Mouse (Mus musculus) hindbrain, embryonic 13.5 days (tissue): ENCODE data around the gene Gm3839. TPM values are rescaled to one million over a fixed set of nuclear protein-coding genes. Genes with fewer than 3 reads are reported as not detected.
"Not testable (repeated sequence)": the region's sequence is repeated elsewhere in the genome, so short reads cannot be mapped to it uniquely, and the experiment has no call there.

Source experiments
- ATAC-seq: fragments of 200-750 bp; cut with Nextera tagmentation; 2 replicates; pipeline ENCODE4 v1.8.0; 2017; ENCODE audit warnings: moderate TSS enrichment; ENCODE audit not compliant: low FRiP score
- H3K27ac ChIP-seq: fragments of 300-500 bp; sonication (generic); 2 replicates; pipeline ENCODE4 v1.5.1; 2015; ENCODE audit warnings: inconsistent platforms, mild to moderate bottlenecking, moderate library complexity
- H3K27me3 ChIP-seq: fragments of 300-500 bp; sonication (generic); 2 replicates; pipeline ENCODE4 v1.6.1; 2015; ENCODE audit warnings: mild to moderate bottlenecking, inconsistent platforms
- H3K36me3 ChIP-seq: fragments of 300-500 bp; sonication (generic); 2 replicates; pipeline ENCODE4 v1.6.1; 2015; ENCODE audit warnings: mild to moderate bottlenecking, inconsistent platforms
- H3K4me1 ChIP-seq: fragments of 300-500 bp; sonication (generic); replicated peaks from 2 replicates; pipeline ENCODE4 v1.6.1; 2015; ENCODE audit warnings: inconsistent platforms
- H3K4me2 ChIP-seq: fragments of 300-500 bp; sonication (generic); 2 replicates; pipeline ENCODE4 v1.6.1; 2015; ENCODE audit warnings: inconsistent platforms, mild to moderate bottlenecking, moderate library complexity
- H3K4me3 ChIP-seq: fragments of 300-500 bp; sonication (generic); 2 replicates; pipeline ENCODE4 v1.5.1; 2015; ENCODE audit warnings: mild to moderate bottlenecking, inconsistent platforms
- H3K9ac ChIP-seq: fragments of 300-500 bp; sonication (generic); 2 replicates; pipeline ENCODE4 v1.6.1; 2015; ENCODE audit warnings: mild to moderate bottlenecking, inconsistent platforms
- H3K9me3 ChIP-seq: fragments of 300-500 bp; sonication (generic); 2 replicates; pipeline ENCODE4 v1.6.1; 2016; ENCODE audit warnings: inconsistent platforms
- WGBS: fragments of 180-500 bp; shearing (Covaris S2); methylation state at CpG from one replicate; pipeline ENCODE4 v1.1.7; 2015; 5-methylcytosine and 5-hydroxymethylcytosine counted together
- polyA plus RNA-seq: library from polyadenylated mRNA; unstranded; fragments of >200 nt; fragmentation: Nextera tagmentation; extraction: Ambion mirVana; gene quantifications from 2 replicates; pipeline ENCODE4 v1.2.1, GENCODE M21; 2015

The Gm3839 gene
- polyA plus RNA-seq = 1.2 and 1.4 TPM in 2 replicates

- not testable (repeated sequence) for H3K9me3 ChIP-seq, H3K27me3 ChIP-seq, H3K4me3 ChIP-seq, H3K36me3 ChIP-seq, ATAC-seq, H3K27ac ChIP-seq, H3K4me1 ChIP-seq, H3K4me2 ChIP-seq, H3K9ac ChIP-seq
Observed at GRCm38 (mm10) chr14:11356626-11357025, at the start of gene Gm3839. Gm3839 (minus strand) TSS chr14:11356726.

- Histone ChIP-seq H3K9ac (no peak overlapping the region), H3K36me3 (no peaks in the 10 kb centered on the region)
- WGBS = 71% methylated on average over 9 of the region's 9 CpGs
Observed at GRCm38 (mm10) chr14:11405661-11406060, 49.1 kb upstream of the Gm3839 start.

DNA sequence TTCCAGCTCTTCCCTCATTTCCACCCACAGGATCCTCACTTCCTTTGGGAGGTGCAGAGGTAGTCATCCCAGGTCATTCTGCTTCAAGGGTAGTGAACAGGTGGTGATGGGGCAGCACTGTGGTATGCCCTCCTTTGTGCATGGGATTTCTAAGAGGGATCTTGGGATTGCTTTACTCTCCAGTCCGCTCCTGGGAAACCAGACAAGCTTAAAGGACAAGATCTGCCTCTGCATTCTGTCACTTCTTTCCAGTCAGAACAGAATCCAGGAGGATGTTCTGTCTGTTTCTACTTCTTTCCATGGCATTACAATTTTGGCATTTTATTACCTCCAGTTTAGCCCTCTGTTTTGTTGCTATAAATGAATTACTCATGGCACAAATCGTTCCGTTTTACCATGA lies 21.3 kb upstream of the Gm3839 start:
- no peaks in the 10 kb centered on the region for H3K4me1 ChIP-seq
- no peaks in the 10 kb centered on the region for H3K27me3 ChIP-seq
- ATAC-seq = no peak
- H3K9ac ChIP-seq = no peak overlapping the region
- no peaks in the 10 kb centered on the region for H3K36me3 ChIP-seq
- WGBS = 94% methylated on average over 3 of the region's 3 CpGs
- H3K4me2 ChIP-seq = no peak overlapping the region
- no peaks in the 10 kb centered on the region for H3K9me3 ChIP-seq
- H3K27ac ChIP-seq = no peak overlapping the region
- H3K4me3 ChIP-seq = no peak overlapping the region

More at GRCm38 (mm10) chr14:11405661-11406060, 49.1 kb upstream of the Gm3839 start:
- no peaks in the 10 kb centered on the region for H3K9me3 ChIP-seq
- H3K4me3 ChIP-seq = no peak overlapping the region
- no peak overlapping the region for H3K4me2 ChIP-seq
- H3K27me3 ChIP-seq = no peaks in the 10 kb centered on the region
- ATAC-seq = no peak
- no peak overlapping the region for H3K27ac ChIP-seq
- H3K4me1 ChIP-seq = no peaks in the 10 kb centered on the region

- Histone ChIP-seq H3K27me3 (no peaks in the 10 kb centered on the region), H3K9ac (no peak overlapping the region), H3K9me3 (no peaks in the 10 kb centered on the region), H3K36me3 (no peaks in the 10 kb centered on the region), H3K27ac (no peak overlapping the region), H3K4me2 (no peak overlapping the region), H3K4me1 (no peaks in the 10 kb centered on the region), H3K4me3 (no peak overlapping the region)
- ATAC-seq = no peak
- WGBS = 94% methylated on average over 5 of the region's 5 CpGs
Observed at GRCm38 (mm10) chr14:11375225-11375624, 18.7 kb upstream of the Gm3839 start.

GRCm38 (mm10) chr14:11346086-11346485 lies 10.4 kb downstream of the Gm3839 start:
- Histone ChIP-seq H3K4me1 (no peaks in the 10 kb centered on the region), H3K27me3 (no peaks in the 10 kb centered on the region), H3K27ac (no peak overlapping the region), H3K36me3 (no peaks in the 10 kb centered on the region), H3K9ac (no peak overlapping the region), H3K4me2 (no peak overlapping the region), H3K9me3 (peaks cover 3% of the 10 kb centered on the region; the same call in 1 of the 2 replicates), H3K4me3 (no peak overlapping the region)
- ATAC-seq = no peak
- WGBS = 83% methylated on average over 3 of the region's 3 CpGs

GRCm38 (mm10) chr14:11329993-11330392 lies 26.5 kb downstream of the Gm3839 start:
- Histone ChIP-seq H3K4me3 (no peak overlapping the region), H3K4me2 (no peak overlapping the region), H3K36me3 (no peaks in the 10 kb centered on the region), H3K4me1 (no peaks in the 10 kb centered on the region), H3K9ac (no peak overlapping the region), H3K27me3 (no peaks in the 10 kb centered on the region), H3K27ac (no peak overlapping the region), H3K9me3 (no peaks in the 10 kb centered on the region; the same call in none of the 2 replicates)
- ATAC-seq = no peak
- 54% methylated on average over 2 of the region's 2 CpGs for WGBS

DNA sequence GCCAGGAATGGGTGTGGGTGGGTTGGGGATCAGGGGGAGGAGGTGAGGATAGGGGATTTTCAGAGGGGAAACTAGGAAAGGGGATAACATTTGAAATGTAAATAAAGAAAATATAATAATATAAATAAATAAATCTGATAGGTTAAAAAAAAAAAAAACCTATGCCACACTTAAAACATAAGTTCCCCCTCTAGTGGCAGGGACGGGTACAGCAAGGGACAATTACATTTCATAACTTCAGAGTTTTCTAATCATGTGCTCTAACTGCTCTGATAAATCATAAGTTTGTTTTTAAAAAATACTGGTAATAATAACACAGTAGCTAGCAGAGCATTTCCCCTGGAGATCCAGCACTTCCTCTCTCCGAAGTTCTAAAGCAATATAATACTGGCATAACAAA lies 49.4 kb downstream of the Gm3839 start:
- H3K9me3 ChIP-seq = no peaks in the 10 kb centered on the region
- no peaks in the 10 kb centered on the region for H3K4me1 ChIP-seq
- no peak overlapping the region for H3K4me3 ChIP-seq
- no peak overlapping the region for H3K4me2 ChIP-seq
- H3K36me3 ChIP-seq = no peaks in the 10 kb centered on the region
- WGBS = 41% methylated on average over 2 of the region's 2 CpGs
- H3K9ac ChIP-seq = no peak overlapping the region
- H3K27ac ChIP-seq = no peak overlapping the region
- H3K27me3 ChIP-seq = no peaks in the 10 kb centered on the region
- no peak for ATAC-seq

DNA sequence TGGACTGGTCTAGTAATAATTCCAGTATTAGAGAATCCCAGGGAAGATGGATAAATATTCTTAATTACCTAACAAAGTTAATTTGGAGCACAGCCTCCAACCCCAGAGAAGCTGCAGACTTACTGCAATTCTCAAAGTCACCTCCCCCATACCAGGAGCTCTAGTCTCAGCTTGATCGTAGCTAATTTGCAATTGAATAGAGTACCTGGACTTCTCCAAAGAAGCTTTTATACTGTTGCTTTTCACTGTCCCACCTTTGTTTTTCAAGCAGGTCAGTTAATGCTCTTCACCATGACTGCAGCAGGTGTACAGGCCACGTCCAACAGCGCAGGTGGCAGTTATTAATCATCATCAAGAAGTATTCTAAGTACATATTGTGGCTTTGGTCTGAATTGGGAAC lies 68.6 kb downstream of the Gm3839 start:
- not testable (repeated sequence) for H3K4me3 ChIP-seq, H3K4me1 ChIP-seq, ATAC-seq, H3K9ac ChIP-seq, H3K9me3 ChIP-seq, H3K36me3 ChIP-seq, H3K27me3 ChIP-seq, H3K4me2 ChIP-seq, H3K27ac ChIP-seq
- WGBS = 82% methylated on average over 3 of the region's 3 CpGs

- Histone ChIP-seq H3K27ac (no peak overlapping the region), H3K4me1 (no peaks in the 10 kb centered on the region), H3K36me3 (no peaks in the 10 kb centered on the region), H3K9ac (no peak overlapping the region), H3K4me2 (no peak overlapping the region), H3K9me3 (no peaks in the 10 kb centered on the region), H3K27me3 (no peaks in the 10 kb centered on the region), H3K4me3 (no peak overlapping the region)
- 89% methylated on average over 4 of the region's 4 CpGs for WGBS
- no peak for ATAC-seq
Observed at GRCm38 (mm10) chr14:11257161-11257705, 99.3 kb downstream of the Gm3839 start.

GRCm38 (mm10) chr14:11248053-11248452 lies 108.5 kb downstream of the Gm3839 start:
- no peak overlapping the region for H3K4me3 ChIP-seq
- no peak for ATAC-seq
- H3K9ac ChIP-seq = no peak overlapping the region
- no peaks in the 10 kb centered on the region for H3K4me1 ChIP-seq
- H3K9me3 ChIP-seq = no peaks in the 10 kb centered on the region
- no peak overlapping the region for H3K4me2 ChIP-seq
- H3K27me3 ChIP-seq = no peaks in the 10 kb centered on the region
- no peaks in the 10 kb centered on the region for H3K36me3 ChIP-seq
- no peak overlapping the region for H3K27ac ChIP-seq

DNA sequence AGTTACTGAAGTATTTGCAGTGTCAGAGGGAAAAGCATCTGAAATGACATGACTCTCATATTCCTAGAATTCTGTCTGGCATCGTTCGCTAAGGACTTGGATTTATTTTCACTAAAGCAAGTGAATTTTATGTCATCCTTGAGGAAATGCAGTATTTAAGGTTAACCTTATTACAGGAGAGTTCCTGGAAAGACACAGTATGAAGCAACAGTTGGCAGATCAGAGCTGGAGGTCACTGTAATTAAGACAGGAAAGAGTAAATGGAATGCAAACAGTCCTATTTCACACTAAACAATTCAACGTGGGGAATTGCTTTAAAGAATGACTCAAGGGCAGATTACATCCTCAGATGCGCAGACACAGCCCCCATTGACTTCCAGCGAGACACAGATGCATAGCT lies 112.0 kb downstream of the Gm3839 start:
- Histone ChIP-seq H3K4me3 (no peak overlapping the region), H3K27me3 (no peaks in the 10 kb centered on the region), H3K36me3 (no peaks in the 10 kb centered on the region), H3K9me3 (no peaks in the 10 kb centered on the region), H3K27ac (no peak overlapping the region), H3K4me1 (no peaks in the 10 kb centered on the region), H3K9ac (no peak overlapping the region), H3K4me2 (no peak overlapping the region)
- 62% methylated on average over 5 of the region's 5 CpGs for WGBS
- ATAC-seq = no peak

GRCm38 (mm10) chr14:11232086-11232485 lies 124.4 kb downstream of the Gm3839 start:
- 0 out of 2 replicates have a peak, but pooled peaks cover 3% of the 10 kb centered on the region for H3K9me3 ChIP-seq
- H3K36me3 ChIP-seq = no peaks in the 10 kb centered on the region
- H3K4me2 ChIP-seq = no peak overlapping the region
- no peak overlapping the region for H3K4me3 ChIP-seq
- H3K27ac ChIP-seq = no peak overlapping the region
- no peaks in the 10 kb centered on the region for H3K4me1 ChIP-seq
- H3K9ac ChIP-seq = no peak overlapping the region
- H3K27me3 ChIP-seq = no peaks in the 10 kb centered on the region
- no peak for ATAC-seq
- WGBS = 88% methylated on average over 7 of the region's 7 CpGs
